Comparison of ENCODE assay signal across 18 mouse cellular contexts in genomic region chr12:10179147-10179814, GRCm38 (mm10).
DNase-seq lines count a peak whose midpoint lies in the region; ATAC-seq and TF ChIP-seq lines count a peak whose summit lies in the region.
"Had no signal": no experiment of that assay in that cellular context is flagged by ENCODE, and none has a peak within 500 bp of the region (broad histone marks: within the 10 kb centered on the region; RNA-seq: fewer than 3 reads in every experiment).

No protein-coding gene starts in this region.

- no peak for TF ChIP-seq CTCF in midbrain, postnatal 0 days (IDR thresholded peaks at IDR 0.05)
- TF ChIP-seq CTCF in hindbrain, postnatal 0 days (IDR thresholded peaks at IDR 0.05; ENCODE audit: low read depth) = no peak

- H3K36me3 ChIP-seq in midbrain, postnatal 0 days (ENCODE audit: insufficient read depth, low read length) = no peaks in the 10 kb centered on the region
- no peaks in the 10 kb centered on the region for H3K36me3 ChIP-seq in midbrain, embryonic 15.5 days (replicated peaks)
- H3K36me3 ChIP-seq in hindbrain, postnatal 0 days (ENCODE audit: insufficient read depth, low read length) = no peaks in the 10 kb centered on the region
- H3K36me3 ChIP-seq in stomach, embryonic 16.5 days (ENCODE audit: control insufficient read depth, insufficient read depth, low read length) = no peaks in the 10 kb centered on the region
- H3K36me3 ChIP-seq: embryonic facial prominence, embryonic 15.5 days; limb, embryonic 12.5 days; liver, embryonic 15.5 days had no signal

- WGBS in midbrain, postnatal 0 days = 62% methylated on average over 1 of the region's 1 CpGs
- WGBS in midbrain, embryonic 15.5 days = 40% methylated on average over 1 of the region's 1 CpGs
- WGBS in hindbrain, postnatal 0 days = 27% methylated on average over 1 of the region's 1 CpGs
- 25% methylated on average over 1 of the region's 1 CpGs for WGBS in stomach, embryonic 16.5 days

- no peak overlapping the region for H3K4me2 ChIP-seq in midbrain, postnatal 0 days (ENCODE audit: low read depth, low read length, poor library complexity, severe bottlenecking)
- H3K4me2 ChIP-seq in midbrain, embryonic 15.5 days = no peak overlapping the region
- no peak overlapping the region for H3K4me2 ChIP-seq in hindbrain, postnatal 0 days (ENCODE audit: low read depth, low read length)
- H3K4me2 ChIP-seq in stomach, embryonic 16.5 days (ENCODE audit: low read depth, low read length) = no peak overlapping the region
- H3K4me2 ChIP-seq: embryonic facial prominence, embryonic 15.5 days; limb, embryonic 12.5 days; liver, embryonic 15.5 days had no signal

- H3K4me3 ChIP-seq in midbrain, postnatal 0 days (ENCODE audit: low read depth, low read length) = no peak overlapping the region
- no peak overlapping the region for H3K4me3 ChIP-seq in midbrain, embryonic 15.5 days
- H3K4me3 ChIP-seq in hindbrain, postnatal 0 days (ENCODE audit: low read length) = no peak overlapping the region
- no peak overlapping the region for H3K4me3 ChIP-seq in stomach, embryonic 16.5 days (replicated peaks; ENCODE audit: low read length)
- H3K4me3 ChIP-seq: embryonic facial prominence, embryonic 15.5 days; limb, embryonic 12.5 days; liver, embryonic 15.5 days had no signal

- no peaks in the 10 kb centered on the region for H3K27me3 ChIP-seq in midbrain, postnatal 0 days (ENCODE audit: insufficient read depth, low read length)
- H3K27me3 ChIP-seq in midbrain, embryonic 15.5 days (replicated peaks) = no peaks in the 10 kb centered on the region
- no peaks in the 10 kb centered on the region for H3K27me3 ChIP-seq in hindbrain, postnatal 0 days (ENCODE audit: insufficient read depth, low read length)
- no peaks in the 10 kb centered on the region for H3K27me3 ChIP-seq in stomach, embryonic 16.5 days (ENCODE audit: control insufficient read depth, insufficient read depth, low read length)
- H3K27me3 ChIP-seq: embryonic facial prominence, embryonic 15.5 days; limb, embryonic 12.5 days; liver, embryonic 15.5 days had no signal

- ATAC-seq in midbrain, postnatal 0 days (ENCODE audit: low FRiP score) = no peak
- no peak for ATAC-seq in midbrain, embryonic 15.5 days (replicated peaks)
- ATAC-seq in hindbrain, postnatal 0 days = no peak
- ATAC-seq in stomach, embryonic 16.5 days (ENCODE audit: insufficient read depth, low FRiP score) = peak; percentile 58; the same call in 1 of the 2 replicates
- ATAC-seq: forebrain, postnatal 0 days had no signal

- no peaks in the 10 kb centered on the region for H3K4me1 ChIP-seq in midbrain, postnatal 0 days (ENCODE audit: insufficient read depth, low read length)
- no peaks in the 10 kb centered on the region for H3K4me1 ChIP-seq in midbrain, embryonic 15.5 days
- no peaks in the 10 kb centered on the region for H3K4me1 ChIP-seq in hindbrain, postnatal 0 days (ENCODE audit: insufficient read depth, low read length)
- peaks cover 5% of the 10 kb centered on the region for H3K4me1 ChIP-seq in stomach, embryonic 16.5 days (ENCODE audit: control insufficient read depth, insufficient read depth, low read length)
- H3K4me1 ChIP-seq: embryonic facial prominence, embryonic 15.5 days; liver, embryonic 15.5 days had no signal

- no peak overlapping the region for H3K9ac ChIP-seq in midbrain, postnatal 0 days (replicated peaks; ENCODE audit: low read length, poor library complexity, severe bottlenecking)
- H3K9ac ChIP-seq in midbrain, embryonic 15.5 days = no peak overlapping the region
- H3K9ac ChIP-seq in hindbrain, postnatal 0 days (replicated peaks; ENCODE audit: low read length) = no peak overlapping the region
- H3K9ac ChIP-seq in stomach, embryonic 16.5 days (ENCODE audit: low read length) = no peak overlapping the region
- H3K9ac ChIP-seq: embryonic facial prominence, embryonic 15.5 days; forebrain, postnatal 0 days; limb, embryonic 12.5 days; liver, embryonic 15.5 days had no signal

- H3K27ac ChIP-seq in midbrain, postnatal 0 days (ENCODE audit: low read depth, low read length) = no peak overlapping the region
- no peak overlapping the region for H3K27ac ChIP-seq in midbrain, embryonic 15.5 days
- H3K27ac ChIP-seq in hindbrain, postnatal 0 days = no peak overlapping the region
- H3K27ac ChIP-seq in stomach, embryonic 16.5 days (ENCODE audit: low read length) = peak overlapping the region; percentile 42
- H3K27ac ChIP-seq: embryonic facial prominence, embryonic 15.5 days; limb, embryonic 12.5 days; liver, embryonic 15.5 days had no signal

- DNase-seq in midbrain, postnatal 0 days (ENCODE audit: low spot score) = peak; percentile 1
- peak; percentile 29 for DNase-seq in embryo, embryonic 9.5 days (ENCODE audit: extremely low spot score)
- DNase-seq in hindbrain, postnatal 0 days (ENCODE audit: low spot score) = peak; percentile 6
- DNase-seq in retina, embryonic 14.5 days (ENCODE audit: low spot score) = no peak
- DNase-seq in cerebellum, adult 8-10 months = no peak
- DNase-seq: cerebellum, adult 2 months; forebrain, postnatal 0 days; gastrocnemius, postnatal 10 days; heart, postnatal 4 days; kidney, postnatal 36 days; lung, postnatal 36 days; midbrain, embryonic 14.5 days; thymus, adult 2 months had no signal

- no peaks in the 10 kb centered on the region for H3K9me3 ChIP-seq in midbrain, postnatal 0 days (ENCODE audit: low read length)
- no peaks in the 10 kb centered on the region for H3K9me3 ChIP-seq in midbrain, embryonic 15.5 days
- H3K9me3 ChIP-seq in hindbrain, postnatal 0 days (ENCODE audit: low read length) = no peaks in the 10 kb centered on the region
- H3K9me3 ChIP-seq in stomach, embryonic 16.5 days (replicated peaks; ENCODE audit: control insufficient read depth, low read length) = no peaks in the 10 kb centered on the region
- H3K9me3 ChIP-seq: embryonic facial prominence, embryonic 15.5 days; limb, embryonic 12.5 days; liver, embryonic 15.5 days had no signal

Comparison
In these comparisons a context has a peak if more than half of its experiments do, and no peak if none do; other contexts are left out.
1. DNase-seq: peak in midbrain, postnatal 0 days (single experiment), embryo, embryonic 9.5 days (single experiment) and hindbrain, postnatal 0 days (single experiment); none in retina, embryonic 14.5 days (single experiment) and cerebellum, adult 8-10 months (single experiment).